Mouse (Mus musculus): ENCODE measurements around the gene Nt5m. TPM values are rescaled to one million over a fixed set of nuclear protein-coding genes. Genes with fewer than 3 reads are reported as not detected.
A peak's percentile ranks its signal among the peaks of the same experiment; 100 is the strongest.
"Not testable (repeated sequence)": the region's sequence is repeated elsewhere in the genome, so short reads cannot be mapped to it uniquely, and the experiment has no call there.

The Nt5m gene
- polyA plus RNA-seq, 1 experiment, result 73.2 TPM

- H3K4me3 ChIP-seq (ENCODE audit: insufficient read depth, low read length), result no peak overlapping the region
- no peaks in the 10 kb centered on the region for H3K4me1 ChIP-seq (ENCODE audit: control insufficient read depth, insufficient read depth, low read length)
- TF ChIP-seq CTCF (IDR thresholded peaks at IDR 0.05; ENCODE audit: extremely low read depth, insufficient read depth, low read length), result no peak
- no peak for TF ChIP-seq POLR2A (IDR thresholded peaks at IDR 0.05; ENCODE audit: extremely low read depth, insufficient read depth, low read length)
- no peak overlapping the region for H3K27ac ChIP-seq (ENCODE audit: insufficient read depth, low read length)
These were observed 17.6 kb upstream of the Nt5m start for GRCm38 (mm10) chr11:59821625-59822024.

- H3K27ac ChIP-seq (ENCODE audit: insufficient read depth, low read length); H3K4me3 ChIP-seq (ENCODE audit: insufficient read depth, low read length); H3K4me1 ChIP-seq (ENCODE audit: control insufficient read depth, insufficient read depth, low read length): not testable (repeated sequence)
These were observed 1.5 kb upstream of the Nt5m start for GRCm38 (mm10) chr11:59837789-59838188.

- TF ChIP-seq CTCF (IDR thresholded peaks at IDR 0.05; ENCODE audit: extremely low read depth, insufficient read depth, low read length), result no peak
- no peak for TF ChIP-seq POLR2A (IDR thresholded peaks at IDR 0.05; ENCODE audit: extremely low read depth, insufficient read depth, low read length)
- H3K4me3 ChIP-seq (ENCODE audit: insufficient read depth, low read length), result peak overlapping the region; percentile 90; the same call in 1 of the 2 replicates
- H3K27ac ChIP-seq (ENCODE audit: insufficient read depth, low read length), result no peak overlapping the region
- peaks cover 1% of the 10 kb centered on the region; the same call in 1 of the 2 replicates for H3K4me1 ChIP-seq (ENCODE audit: control insufficient read depth, insufficient read depth, low read length)
These were observed 821 bp upstream of the Nt5m start for GRCm38 (mm10) chr11:59838426-59838825.

- peak within 1 kb of the TSS; percentile 98 for H3K27ac ChIP-seq (ENCODE audit: insufficient read depth, low read length)
- peak within 1 kb of the TSS; percentile 90 for H3K4me3 ChIP-seq (ENCODE audit: insufficient read depth, low read length)
- H3K4me1 ChIP-seq (ENCODE audit: control insufficient read depth, insufficient read depth, low read length), result peaks cover 1% of the 10 kb centered on the region; the same call in 1 of the 2 replicates
- TF ChIP-seq CTCF (IDR thresholded peaks at IDR 0.05; ENCODE audit: extremely low read depth, insufficient read depth, low read length), result no peak
- peak; percentile 75; the same call in 1 of the 2 replicates for TF ChIP-seq POLR2A (IDR thresholded peaks at IDR 0.05; ENCODE audit: extremely low read depth, insufficient read depth, low read length)
These were observed 346 bp downstream of the Nt5m start, which contains the start of gene Cops3 for GRCm38 (mm10) chr11:59839459-59840126. TSS of gene Cops3 (minus strand) at chr11:59839838.

- no peak overlapping the region for H3K27ac ChIP-seq (ENCODE audit: insufficient read depth, low read length)
- TF ChIP-seq POLR2A (IDR thresholded peaks at IDR 0.05; ENCODE audit: extremely low read depth, insufficient read depth, low read length), result no peak
- no peak for TF ChIP-seq CTCF (IDR thresholded peaks at IDR 0.05; ENCODE audit: extremely low read depth, insufficient read depth, low read length)
- H3K4me1 ChIP-seq (ENCODE audit: control insufficient read depth, insufficient read depth, low read length), result no peaks in the 10 kb centered on the region
- H3K4me3 ChIP-seq (ENCODE audit: insufficient read depth, low read length), result no peak overlapping the region
These were observed 7.1 kb downstream of the Nt5m start for GRCm38 (mm10) chr11:59846311-59846710.

GRCm38 (mm10) chr11:59847131-59847530, 7.9 kb downstream of the Nt5m start:
- TF ChIP-seq POLR2A (IDR thresholded peaks at IDR 0.05; ENCODE audit: extremely low read depth, insufficient read depth, low read length) (no peak), CTCF (IDR thresholded peaks at IDR 0.05; ENCODE audit: extremely low read depth, insufficient read depth, low read length) (peak; percentile 52)
- Histone ChIP-seq H3K4me3 (ENCODE audit: insufficient read depth, low read length) (peak overlapping the region; percentile 83; the same call in 1 of the 2 replicates), H3K4me1 (ENCODE audit: control insufficient read depth, insufficient read depth, low read length) (no peaks in the 10 kb centered on the region), H3K27ac (ENCODE audit: insufficient read depth, low read length) (no peak overlapping the region)

- Histone ChIP-seq H3K4me1 (ENCODE audit: control insufficient read depth, insufficient read depth, low read length) (no peaks in the 10 kb centered on the region), H3K27ac (ENCODE audit: insufficient read depth, low read length) (peak overlapping the region; percentile 87)
- TF ChIP-seq CTCF (IDR thresholded peaks at IDR 0.05; ENCODE audit: extremely low read depth, insufficient read depth, low read length) (no peak), POLR2A (IDR thresholded peaks at IDR 0.05; ENCODE audit: extremely low read depth, insufficient read depth, low read length) (peak; percentile 7; the same call in 1 of the 2 replicates)
These were observed 8.9 kb downstream of the Nt5m start for GRCm38 (mm10) chr11:59847891-59848884.

GRCm38 (mm10) chr11:59852865-59853264, 13.6 kb downstream of the Nt5m start:
- Histone ChIP-seq H3K4me1 (ENCODE audit: control insufficient read depth, insufficient read depth, low read length) (no peaks in the 10 kb centered on the region), H3K4me3 (ENCODE audit: insufficient read depth, low read length) (no peak overlapping the region), H3K27ac (ENCODE audit: insufficient read depth, low read length) (no peak overlapping the region)
- TF ChIP-seq POLR2A (IDR thresholded peaks at IDR 0.05; ENCODE audit: extremely low read depth, insufficient read depth, low read length) (no peak), CTCF (IDR thresholded peaks at IDR 0.05; ENCODE audit: extremely low read depth, insufficient read depth, low read length) (no peak)

More at GRCm38 (mm10) chr11:59847891-59848884, 8.9 kb downstream of the Nt5m start:
- H3K4me3 ChIP-seq (ENCODE audit: insufficient read depth, low read length), result peak overlapping the region; percentile 83

- Histone ChIP-seq H3K4me1 (ENCODE audit: control insufficient read depth, insufficient read depth, low read length) (no peaks in the 10 kb centered on the region), H3K4me3 (ENCODE audit: insufficient read depth, low read length) (no peak overlapping the region), H3K27ac (ENCODE audit: insufficient read depth, low read length) (no peak overlapping the region)
- TF ChIP-seq CTCF (IDR thresholded peaks at IDR 0.05; ENCODE audit: extremely low read depth, insufficient read depth, low read length), result no peak
- TF ChIP-seq POLR2A (IDR thresholded peaks at IDR 0.05; ENCODE audit: extremely low read depth, insufficient read depth, low read length), result no peak
These were observed 21.2 kb downstream of the Nt5m start for GRCm38 (mm10) chr11:59860467-59860866.

All from cortical plate, adult 2 months (tissue).